Mouse (Mus musculus): ENCODE results near the gene Chrm5.

DNA sequence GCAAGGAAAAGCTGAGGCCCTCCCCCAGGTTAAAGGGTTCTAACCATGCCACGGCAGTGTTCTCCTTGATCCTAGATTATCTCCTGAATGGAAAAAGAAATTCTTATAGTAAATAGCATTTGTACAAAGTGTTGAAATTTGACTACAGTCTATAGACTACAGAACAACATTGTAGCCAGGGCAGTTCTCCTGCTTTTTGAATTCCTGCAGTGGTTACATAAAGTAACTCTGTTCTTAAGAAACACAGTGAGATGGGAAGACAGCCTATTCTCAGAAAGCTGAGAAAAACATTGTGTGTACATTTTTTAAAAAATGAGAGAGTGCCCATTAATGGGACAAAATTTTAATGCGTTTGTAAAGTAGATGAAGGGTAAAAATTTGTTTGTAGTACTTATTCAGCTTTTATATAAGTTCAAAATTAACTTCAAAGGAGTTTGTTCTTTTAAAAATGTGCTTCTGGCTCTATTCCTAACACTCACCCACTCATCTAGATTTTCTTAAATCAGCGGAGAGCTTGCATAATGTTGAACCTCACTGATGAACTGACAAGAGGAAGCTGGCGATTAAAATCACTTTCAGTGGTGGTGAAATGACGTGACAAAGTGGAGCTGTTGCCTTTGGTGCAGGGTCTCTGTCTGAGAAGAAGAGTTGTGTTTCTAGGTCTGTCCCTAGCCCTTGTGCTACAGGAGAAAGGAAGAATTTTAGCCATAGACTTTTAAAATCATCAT, 5.4 kb downstream of the Chrm5 start:
- no peak for TF ChIP-seq ZC3H11A (IDR thresholded peaks at IDR 0.05; ENCODE audit: low read depth, low read length)
- no peak for TF ChIP-seq POLR2AphosphoS5 (IDR thresholded peaks at IDR 0.05; ENCODE audit: borderline replicate concordance, low read depth, low read length)
- no peak for TF ChIP-seq BHLHE40 (IDR thresholded peaks at IDR 0.05; ENCODE audit: borderline replicate concordance, low read depth, low read length)
- TF ChIP-seq EP300 (IDR thresholded peaks at IDR 0.05; ENCODE audit: low read depth in 1 of 2, low read length in 2 of 2) = no peak
- no peak for TF ChIP-seq CHD2 (IDR thresholded peaks at IDR 0.05; ENCODE audit: low read length)
- no peak for TF ChIP-seq USF1 (IDR thresholded peaks at IDR 0.05; ENCODE audit: low read depth, low read length)
- no peak for TF ChIP-seq TCF12 (IDR thresholded peaks at IDR 0.05; ENCODE audit: low read depth, low read length)
- no peak for TF ChIP-seq HCFC1 (IDR thresholded peaks at IDR 0.05; ENCODE audit: low read depth, low read length)
- no peak for TF ChIP-seq TBP (IDR thresholded peaks at IDR 0.05; ENCODE audit: low read depth, low read length)
